Mouse (Mus musculus) layer of hippocampus, postnatal 14 days (tissue): ENCODE measurements around the gene Pde8a. TPM values are rescaled to one million over a fixed set of nuclear protein-coding genes. Genes with fewer than 3 reads are reported as not detected.
A peak's percentile ranks its signal among the peaks of the same experiment; 100 is the strongest.

Experiments
- DNase-seq, 2 experiments: peaks; one replicate each; pipeline ENCODE4 v3.0.0; 2021 to 2022; ENCODE audit warnings: low spot score in 2 of 2, mixed read lengths in 1 of 2
- total RNA-seq, 2 experiments: library from RNA; stranded (reverse); gene quantifications; 2 replicates each; pipeline ENCODE4 v1.2.3; 2021

Gene Pde8a
- total RNA-seq, 2 experiments from 2014 or later, result 2.7 to 3.1 TPM

GRCm38 (mm10) chr7:81335705-81336431 is 122.5 kb downstream of the Pde8a start:
- no peak for DNase-seq

- no peak for DNase-seq
These were observed 123.0 kb downstream of the Pde8a start for GRCm38 (mm10) chr7:81336432-81336786.

- DNase-seq, result no peak
These were observed 124.6 kb downstream of the Pde8a start for GRCm38 (mm10) chr7:81337785-81338521.

GRCm38 (mm10) chr7:81338522-81338873 is 125.1 kb downstream of the Pde8a start:
- no peak for DNase-seq

GRCm38 (mm10) chr7:81339783-81340182 is 126.4 kb downstream of the Pde8a start:
- peak in 1 of 2 experiments; percentile 48 for DNase-seq

GRCm38 (mm10) chr7:81341563-81341962 is 128.2 kb downstream of the Pde8a start:
- peak in 1 of 2 experiments; percentile 53 for DNase-seq

GRCm38 (mm10) chr7:81342356-81343094 is 129.1 kb downstream of the Pde8a start:
- DNase-seq, result no peak

GRCm38 (mm10) chr7:81343316-81343715 is 129.9 kb downstream of the Pde8a start:
- DNase-seq, result peak; percentile 26 to 34

GRCm38 (mm10) chr7:81343831-81344230 is 130.4 kb downstream of the Pde8a start:
- peak; percentile 35 to 57 for DNase-seq

- peak; percentile 98 to 99 for DNase-seq
These were observed 131.4 kb downstream of the Pde8a start, which contains the start of gene Rps17 for GRCm38 (mm10) chr7:81344544-81345446. Rps17 (minus strand) TSS chr7:81345254.

- no peak for DNase-seq
These were observed 132.2 kb downstream of the Pde8a start for GRCm38 (mm10) chr7:81345447-81346170.

GRCm38 (mm10) chr7:81348206-81348605 is 134.8 kb downstream of the Pde8a start:
- no peak for DNase-seq

GRCm38 (mm10) chr7:81351826-81352225 is 138.4 kb downstream of the Pde8a start:
- DNase-seq, result no peak

- DNase-seq, result no peak
These were observed 142.3 kb downstream of the Pde8a start for GRCm38 (mm10) chr7:81355746-81356145.

GRCm38 (mm10) chr7:81356360-81356759 is 143.0 kb downstream of the Pde8a start:
- DNase-seq, result no peak

- DNase-seq, result no peak
These were observed 143.6 kb downstream of the Pde8a start for GRCm38 (mm10) chr7:81356975-81357374.

GRCm38 (mm10) chr7:81367946-81368345 is 154.6 kb downstream of the Pde8a start:
- DNase-seq, result no peak

- DNase-seq, result peak; percentile 61 to 83
These were observed 156.3 kb downstream of the Pde8a start for GRCm38 (mm10) chr7:81369724-81370123.

GRCm38 (mm10) chr7:81371811-81372210 is 158.4 kb downstream of the Pde8a start:
- DNase-seq, result peak in 1 of 2 experiments; percentile 11

GRCm38 (mm10) chr7:81372337-81372920 is 159.0 kb downstream of the Pde8a start:
- DNase-seq, result peak; percentile 56 to 68
